Mouse (Mus musculus) yolk sac, embryonic 10.5 days (tissue): ENCODE data around the gene Engase.
A peak's percentile ranks its signal among the peaks of the same experiment; 100 is the strongest.

Experiments used
- DNase-seq: peaks from one replicate; pipeline ENCODE4 v3.0.0-alpha.2; 2017; ENCODE audit warnings: low spot score

Engase gene

DNA sequence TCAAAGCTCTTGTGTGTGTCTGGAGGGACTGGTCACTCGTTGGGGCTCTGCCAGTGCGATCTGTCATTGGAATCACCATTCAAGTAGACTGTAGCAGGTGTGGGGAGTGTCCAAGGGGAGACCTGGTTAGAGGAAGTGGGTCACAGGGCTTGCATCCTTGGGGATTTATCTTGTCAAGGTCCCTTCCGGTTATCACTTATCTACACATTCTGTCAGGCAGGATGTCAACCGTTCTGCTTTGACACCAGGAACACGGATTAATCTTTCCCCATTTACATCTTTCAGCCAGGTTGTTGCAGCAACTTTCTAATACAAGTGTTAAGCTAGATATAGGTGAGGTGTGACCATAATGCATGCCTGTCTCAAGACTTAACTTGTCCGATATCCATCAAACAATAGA is 20.8 kb upstream of the Engase start:
- no peak for DNase-seq

DNA sequence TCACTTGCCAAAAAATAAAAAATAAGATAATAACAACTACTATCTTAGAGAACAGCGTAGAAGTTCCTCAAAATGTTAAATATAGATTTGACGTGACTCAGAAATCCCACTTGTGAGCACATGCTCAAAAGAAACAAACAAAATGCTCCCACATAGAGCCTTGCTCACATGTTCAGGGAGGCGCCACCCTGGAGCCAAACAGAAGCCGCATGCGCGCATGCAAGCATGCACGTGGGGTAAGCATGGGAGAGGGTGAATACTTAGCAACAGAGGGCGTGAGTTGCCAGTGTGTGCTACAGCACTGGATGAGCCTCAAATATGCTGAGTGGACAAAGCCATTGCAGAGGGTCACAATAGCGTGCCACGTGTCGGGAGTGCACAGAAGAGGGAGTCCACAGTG is 19.7 kb upstream of the Engase start:
- no peak for DNase-seq

DNA sequence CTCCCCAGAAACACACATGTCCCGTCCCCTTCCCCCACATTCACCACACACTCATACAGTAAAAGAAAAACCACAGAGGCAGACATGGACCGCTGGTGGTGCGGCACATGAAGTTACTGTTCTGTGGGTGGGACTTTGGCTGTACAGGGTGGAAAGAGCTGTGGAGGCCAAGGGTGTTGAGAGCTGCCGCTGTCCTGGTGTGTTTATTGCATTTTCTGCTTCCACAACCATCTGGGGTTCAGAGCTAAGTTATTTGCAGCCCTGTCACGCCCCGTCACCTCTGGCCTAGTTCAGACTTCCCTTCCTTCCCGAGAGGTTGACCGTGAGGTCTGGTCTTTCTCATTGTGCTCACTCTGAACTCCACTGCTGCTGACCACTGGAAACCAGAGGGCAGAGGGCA is 17.6 kb upstream of the Engase start:
- DNase-seq: peak; percentile 71

DNA sequence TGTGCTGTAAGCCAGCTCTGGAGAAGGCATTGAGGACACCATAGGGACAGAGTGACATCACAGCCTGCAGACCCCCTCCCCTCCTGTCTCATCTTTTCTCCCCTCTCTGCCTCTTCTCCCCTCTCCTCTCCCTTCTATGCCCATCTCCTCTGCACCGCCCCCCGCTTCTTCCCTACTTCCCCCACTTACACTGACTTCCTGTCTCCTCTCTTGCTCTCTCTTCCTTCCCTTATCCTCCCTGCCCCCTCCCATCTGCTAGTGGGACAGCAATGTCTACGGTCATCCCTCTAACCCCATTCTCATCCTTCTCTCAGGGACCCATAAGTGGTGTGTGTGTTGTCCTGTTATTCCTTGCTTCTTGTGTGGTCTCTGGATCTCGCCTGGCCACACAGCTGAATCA is 17.1 kb upstream of the Engase start:
- DNase-seq: no peak

DNA sequence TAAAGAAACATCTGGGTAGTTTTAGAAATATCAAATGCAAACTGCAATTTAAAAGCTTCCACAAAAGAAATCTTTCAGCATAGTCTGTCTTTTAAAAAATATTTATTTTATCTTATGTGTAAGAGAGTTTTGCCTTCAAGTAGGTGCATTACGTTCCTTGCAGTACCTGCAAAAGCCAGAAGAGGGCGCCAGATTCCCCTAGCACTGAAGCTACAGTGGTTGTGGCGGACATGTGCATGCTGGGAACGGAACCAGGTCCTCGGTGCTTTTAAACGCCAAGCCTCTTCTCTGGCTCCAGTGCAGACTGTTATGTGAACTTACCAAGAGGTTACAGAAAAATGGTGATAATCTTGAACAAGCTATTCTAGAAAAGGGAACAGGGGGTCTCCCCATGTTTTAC is 16.3 kb upstream of the Engase start:
- no peak for DNase-seq

DNA sequence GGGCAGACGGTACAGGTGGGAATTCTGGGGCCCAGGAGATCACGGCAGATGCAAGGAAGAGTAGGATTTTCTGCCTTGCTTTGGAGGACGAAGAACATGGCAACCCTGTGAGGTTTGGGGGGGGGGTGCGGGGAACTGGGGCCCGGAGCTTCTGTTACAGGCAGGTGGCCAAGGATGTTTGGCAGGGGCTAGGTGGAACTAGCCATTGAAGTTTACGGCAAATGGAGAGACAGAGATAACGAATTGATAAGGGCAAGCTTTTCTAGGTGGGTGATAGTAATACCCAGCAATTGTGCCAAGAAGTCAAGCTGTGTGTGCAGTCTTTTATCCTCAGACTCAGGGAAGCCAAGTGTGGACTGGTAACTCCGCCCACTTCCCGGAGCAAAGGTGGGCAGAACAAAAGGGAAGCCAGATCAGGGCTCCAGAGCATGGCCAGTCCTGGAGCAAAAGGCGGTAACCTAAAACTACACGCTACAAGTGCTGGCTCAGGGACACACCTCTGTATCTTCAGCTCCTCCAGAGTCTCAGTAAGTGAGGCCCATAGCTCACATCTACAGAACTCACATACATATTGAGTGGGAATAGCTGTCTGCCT is 9.1 kb upstream of the Engase start:
- DNase-seq: no peak

DNA sequence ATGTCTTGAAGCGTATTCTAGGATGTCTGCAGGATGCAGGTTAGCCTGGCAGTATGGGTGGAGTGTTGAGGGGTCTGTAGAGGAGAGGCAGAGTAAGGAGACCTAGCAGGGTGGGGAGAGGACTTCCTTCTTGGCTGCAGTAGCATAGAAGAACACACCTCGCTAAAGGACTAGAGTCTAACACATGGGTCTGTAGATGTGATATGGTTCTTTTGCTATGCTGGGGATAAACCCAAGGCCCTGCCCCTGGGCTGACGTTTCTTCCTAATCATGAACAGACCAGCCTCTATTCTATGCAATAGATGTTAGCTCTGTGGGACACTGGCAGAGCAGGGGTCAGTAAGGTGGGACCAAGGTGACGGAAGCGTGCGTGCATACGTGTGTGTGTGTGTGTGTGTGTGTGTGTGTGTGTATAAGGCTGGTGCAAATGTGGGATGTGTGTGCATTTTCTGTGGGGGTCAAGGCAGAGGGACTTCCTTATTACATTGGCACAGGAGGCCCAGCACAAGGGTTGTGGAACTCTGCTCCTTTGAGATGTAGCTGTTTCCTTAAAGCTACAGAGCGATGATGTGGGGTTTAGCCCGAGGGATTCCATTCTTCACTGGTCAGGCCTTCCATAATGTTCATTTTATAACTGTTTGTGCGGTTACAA is 7.0 kb upstream of the Engase start:
- DNase-seq: no peak

DNA sequence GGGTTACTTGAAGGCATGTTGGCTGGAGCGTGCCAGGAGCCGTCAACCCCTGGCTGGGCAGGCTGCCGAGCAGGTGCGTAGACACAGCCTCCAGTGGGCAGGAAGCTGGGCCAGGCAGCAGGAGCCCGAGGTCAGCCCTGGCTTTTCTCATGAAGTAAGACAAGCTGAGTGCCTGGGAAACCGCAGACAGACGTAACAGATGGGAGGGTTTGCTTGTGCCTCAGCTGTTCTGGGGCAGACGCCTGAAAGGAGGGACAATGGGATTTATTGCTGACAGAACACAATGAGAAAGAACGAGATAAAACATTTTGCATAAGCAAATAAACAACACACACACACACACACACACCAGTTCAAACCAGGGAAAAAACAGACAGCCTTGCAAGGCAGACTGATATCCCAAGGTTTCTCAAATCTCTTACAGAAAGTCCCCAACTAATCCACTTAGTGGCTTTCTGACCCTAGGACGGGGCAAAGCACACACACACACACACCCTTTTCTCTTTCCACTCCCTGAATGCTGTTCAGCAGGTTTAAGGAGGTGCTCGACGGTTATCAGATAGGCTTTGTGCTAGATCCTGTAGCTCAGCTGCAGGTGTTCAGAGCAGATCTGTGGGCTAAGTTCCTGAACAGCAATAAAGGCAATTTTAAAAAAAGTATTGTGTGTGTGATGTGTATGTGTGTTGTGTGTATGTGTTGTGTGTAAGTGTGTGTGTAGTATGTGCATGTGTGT is 6.2 kb upstream of the Engase start:
- peak; percentile 38 for DNase-seq

DNA sequence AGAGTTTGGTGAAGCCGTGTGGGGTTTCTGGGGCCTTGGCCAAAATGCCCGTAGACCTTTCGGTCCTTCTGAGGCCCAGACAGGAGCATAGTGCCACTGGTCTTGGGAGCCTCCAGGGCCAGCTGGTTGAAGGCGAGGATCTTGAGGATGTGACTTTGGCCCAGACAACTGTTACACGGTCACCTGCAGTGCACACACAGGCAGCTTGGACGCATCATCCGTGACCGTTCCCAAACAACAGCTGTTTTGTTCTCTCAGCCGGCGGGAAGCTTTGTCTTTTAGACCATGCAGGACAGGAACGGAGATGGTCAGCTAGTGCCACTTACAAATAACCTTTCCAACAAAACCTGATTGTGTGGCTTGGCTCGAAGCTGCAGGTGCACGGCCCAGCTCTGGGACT is 5.0 kb upstream of the Engase start:
- DNase-seq: no peak

DNA sequence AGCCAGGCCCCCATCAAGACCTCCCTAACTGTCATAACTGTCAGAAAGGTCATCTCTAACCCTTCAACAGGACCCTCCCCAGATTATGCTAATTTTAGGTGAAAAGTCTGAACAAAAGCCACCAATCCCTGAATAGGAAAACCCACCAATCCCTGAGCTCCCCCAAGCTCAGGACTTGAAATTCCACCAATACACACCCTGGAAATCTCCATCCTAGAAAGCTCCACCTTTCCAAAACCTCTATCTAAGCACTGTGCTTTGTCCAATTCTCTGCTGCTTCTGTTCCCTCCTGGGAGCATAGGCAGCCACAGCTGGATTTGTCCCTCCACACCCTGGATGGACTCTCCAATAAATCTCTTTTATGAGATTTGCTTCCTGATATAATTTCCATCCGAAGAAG is 3.5 kb upstream of the Engase start:
- DNase-seq: no peak

DNA sequence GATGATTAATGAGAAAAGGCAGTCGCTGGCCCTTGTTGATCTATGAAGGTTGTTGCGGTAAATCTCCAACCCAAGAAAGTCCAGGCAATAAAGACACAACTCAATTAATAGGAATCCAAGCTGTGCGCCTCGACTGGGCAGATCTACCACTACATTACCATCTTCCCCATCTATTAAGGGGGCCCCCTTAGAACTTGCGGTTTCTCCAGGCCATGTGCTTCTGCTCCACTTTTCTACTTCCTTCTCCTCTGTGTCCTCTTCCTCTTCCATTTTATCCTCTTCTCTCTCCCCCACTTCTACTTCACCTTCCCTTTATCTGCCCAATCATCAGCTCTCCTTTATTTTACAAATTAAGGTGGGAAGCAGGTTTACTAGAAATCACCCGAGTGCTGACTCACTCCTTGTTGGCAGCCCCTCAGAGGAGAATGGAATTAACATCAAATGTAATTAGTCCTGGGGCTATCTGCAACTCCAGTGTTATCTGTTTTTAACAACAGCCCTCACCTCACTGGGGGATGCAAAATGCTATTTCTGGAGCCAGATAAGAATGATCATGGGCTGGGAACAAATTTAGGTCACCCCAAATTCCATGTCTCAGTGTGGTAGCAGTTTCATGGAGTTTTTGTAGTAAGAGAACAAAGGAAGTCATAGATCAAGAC is 2.7 kb upstream of the Engase start:
- DNase-seq: no peak

DNA sequence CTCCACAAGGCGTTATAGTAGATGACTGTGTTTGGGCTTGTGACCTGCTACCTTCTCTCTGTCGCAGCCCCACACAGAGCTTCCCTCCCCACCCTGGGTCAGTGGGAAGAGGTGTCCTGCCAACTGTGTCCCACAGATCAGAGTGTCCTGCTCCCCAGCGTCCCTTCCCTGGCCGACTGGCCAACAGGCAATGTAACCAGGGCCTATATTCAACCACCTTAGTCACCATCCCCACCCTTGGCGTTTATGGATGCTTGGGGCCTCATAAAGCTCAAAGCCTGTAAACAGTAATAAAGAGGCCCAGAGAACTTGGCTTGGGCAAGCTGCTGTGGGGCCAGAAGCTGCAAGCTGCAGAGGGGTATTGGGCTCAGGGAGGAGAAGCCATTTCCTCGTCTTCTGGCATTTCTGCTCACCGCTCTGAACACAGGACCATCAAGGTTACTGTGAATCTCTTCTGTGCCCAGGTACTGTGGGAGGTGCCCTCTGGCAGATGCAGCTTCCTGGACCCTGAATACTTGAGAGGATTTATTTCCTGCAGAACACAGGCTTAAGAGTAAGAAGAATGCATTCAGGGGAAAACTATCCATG is 1.0 kb upstream of the Engase start:
- DNase-seq: no peak

DNA sequence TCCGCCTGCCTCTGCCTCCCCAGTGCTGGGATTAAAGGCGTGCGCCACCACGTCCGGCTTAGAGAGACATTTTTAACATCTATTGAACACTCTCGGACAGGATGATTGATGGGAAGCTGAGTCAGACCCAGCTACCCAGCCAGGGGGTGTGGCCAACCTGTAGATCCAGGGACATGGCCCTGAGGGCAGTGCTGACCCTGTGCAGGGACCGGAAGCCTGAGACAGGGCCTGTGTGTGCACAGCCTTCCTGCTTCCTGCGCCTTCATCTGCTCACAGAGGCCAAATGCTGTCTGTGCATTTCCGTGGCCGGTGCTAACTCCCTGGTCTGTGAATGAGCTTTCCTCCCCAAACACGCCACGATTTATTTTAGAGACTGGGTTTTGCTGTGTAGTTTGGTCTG is 3.1 kb downstream of the Engase start:
- DNase-seq: peak; percentile 20

DNA sequence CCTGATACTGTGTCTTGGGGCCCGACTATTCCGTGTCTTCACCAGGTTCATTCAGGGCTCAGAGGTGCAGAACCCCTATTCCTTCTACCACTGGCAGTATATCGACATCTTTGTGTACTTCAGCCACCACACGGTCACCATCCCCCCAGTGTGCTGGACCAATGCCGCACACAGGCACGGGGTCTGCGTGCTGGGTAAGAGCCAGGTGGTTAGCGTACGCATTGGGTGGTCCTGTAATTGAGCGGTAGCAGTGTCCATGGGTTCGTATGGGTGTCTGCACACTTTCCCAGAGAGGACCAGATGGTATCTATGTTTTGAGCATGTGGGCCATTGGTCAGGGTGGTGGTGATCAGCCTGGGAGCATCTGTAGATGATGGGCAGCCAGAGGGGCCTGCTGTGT is 4.6 kb downstream of the Engase start:
- no peak for DNase-seq

DNA sequence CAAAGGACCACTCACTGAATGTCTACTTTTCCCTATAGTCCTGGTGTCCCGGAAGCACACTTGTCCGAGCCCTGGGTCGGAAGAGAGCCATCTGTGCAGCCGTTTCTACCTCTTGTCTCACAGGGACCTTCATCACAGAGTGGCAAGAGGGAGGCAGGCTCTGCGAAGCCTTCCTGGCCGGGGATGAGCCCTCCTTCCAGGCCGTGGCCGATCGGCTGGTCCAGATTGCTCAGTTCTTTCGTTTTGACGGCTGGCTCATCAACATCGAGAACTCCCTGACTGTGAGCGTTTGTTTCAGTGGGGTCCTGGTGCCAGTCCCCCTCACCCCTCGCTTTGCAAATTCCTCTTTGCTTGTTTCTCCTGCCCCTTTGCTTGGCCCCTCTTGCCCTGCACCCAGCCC is 5.1 kb downstream of the Engase start:
- no peak for DNase-seq

DNA sequence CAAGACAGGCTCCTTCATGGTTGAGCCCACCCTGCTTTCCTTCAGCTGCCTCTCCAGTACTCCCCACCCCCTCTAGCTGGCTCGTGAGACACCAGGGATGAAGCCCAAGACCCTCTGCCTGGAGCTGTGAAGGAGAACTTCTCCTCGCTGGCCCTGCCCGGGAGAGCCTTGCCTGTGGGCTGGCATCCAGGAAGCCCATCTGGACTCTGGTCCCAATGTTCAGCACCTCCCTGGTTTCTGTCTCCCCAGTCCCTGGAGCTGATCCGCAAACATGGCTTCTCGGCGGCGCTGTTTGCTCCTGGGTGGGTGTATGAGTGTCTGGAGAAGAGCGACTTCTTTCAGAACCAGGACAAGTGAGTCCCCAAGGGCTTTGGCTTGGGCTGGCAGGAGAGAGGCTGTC is 7.5 kb downstream of the Engase start:
- no peak for DNase-seq

DNA sequence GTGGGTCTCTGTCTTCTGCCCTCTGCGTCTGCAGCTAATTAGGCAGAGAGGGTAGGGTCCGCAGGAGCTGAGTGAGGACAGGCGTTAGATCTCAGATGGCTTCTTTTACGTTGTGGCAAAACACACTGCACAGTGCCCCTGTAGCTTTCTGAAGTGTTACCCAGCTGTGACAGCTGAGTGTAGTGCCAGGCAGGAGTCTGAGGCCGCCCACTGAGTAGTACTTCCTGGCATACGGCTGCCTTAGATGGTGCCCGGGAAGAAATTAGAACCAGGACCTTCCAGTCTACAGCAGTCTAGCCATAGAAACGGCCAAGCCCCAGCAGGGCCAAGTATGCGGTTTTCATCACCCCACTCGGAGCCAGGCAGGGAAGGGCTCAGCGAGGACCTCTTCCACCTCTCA is 8.7 kb downstream of the Engase start:
- no peak for DNase-seq

DNA sequence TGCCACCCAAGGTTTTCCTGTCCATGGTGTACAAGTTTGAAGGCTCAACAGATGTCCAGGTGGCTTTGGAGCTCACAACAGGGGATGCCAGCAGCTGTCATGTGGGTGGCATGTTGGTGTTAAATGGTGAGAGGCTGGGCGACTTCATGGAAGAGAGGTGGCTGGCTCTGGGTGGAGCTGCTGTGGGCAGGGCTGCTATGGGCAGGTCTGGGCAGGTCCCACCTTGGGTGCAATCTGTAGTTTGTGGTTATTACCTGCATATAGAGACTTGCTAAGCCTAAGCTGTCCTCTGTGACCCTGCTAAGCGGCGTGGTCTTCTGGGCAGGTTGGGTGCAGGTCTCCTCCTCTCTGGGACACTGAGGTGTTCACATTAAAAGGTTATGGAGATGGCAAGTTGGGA is 9.2 kb downstream of the Engase start:
- no peak for DNase-seq

DNA sequence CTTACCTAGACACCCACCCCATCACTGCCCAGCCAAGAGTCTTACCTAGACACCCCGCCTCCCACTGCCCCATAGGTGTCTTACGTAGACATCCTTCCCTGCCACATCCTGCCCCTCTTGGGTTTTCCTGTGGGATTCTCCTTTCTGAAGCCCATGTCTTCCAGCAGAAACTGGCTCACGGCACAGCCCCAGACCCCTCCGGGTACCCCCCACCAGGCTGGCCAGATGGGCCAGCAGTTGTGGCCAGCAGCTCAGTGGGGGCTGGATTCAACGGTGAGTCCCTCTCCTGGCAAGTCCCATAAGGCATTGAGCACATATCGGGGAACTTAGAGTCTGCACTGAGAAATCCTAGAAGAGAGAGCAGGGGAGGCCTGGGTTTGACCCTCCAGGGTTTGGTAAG is 9.7 kb downstream of the Engase start:
- DNase-seq: no peak

DNA sequence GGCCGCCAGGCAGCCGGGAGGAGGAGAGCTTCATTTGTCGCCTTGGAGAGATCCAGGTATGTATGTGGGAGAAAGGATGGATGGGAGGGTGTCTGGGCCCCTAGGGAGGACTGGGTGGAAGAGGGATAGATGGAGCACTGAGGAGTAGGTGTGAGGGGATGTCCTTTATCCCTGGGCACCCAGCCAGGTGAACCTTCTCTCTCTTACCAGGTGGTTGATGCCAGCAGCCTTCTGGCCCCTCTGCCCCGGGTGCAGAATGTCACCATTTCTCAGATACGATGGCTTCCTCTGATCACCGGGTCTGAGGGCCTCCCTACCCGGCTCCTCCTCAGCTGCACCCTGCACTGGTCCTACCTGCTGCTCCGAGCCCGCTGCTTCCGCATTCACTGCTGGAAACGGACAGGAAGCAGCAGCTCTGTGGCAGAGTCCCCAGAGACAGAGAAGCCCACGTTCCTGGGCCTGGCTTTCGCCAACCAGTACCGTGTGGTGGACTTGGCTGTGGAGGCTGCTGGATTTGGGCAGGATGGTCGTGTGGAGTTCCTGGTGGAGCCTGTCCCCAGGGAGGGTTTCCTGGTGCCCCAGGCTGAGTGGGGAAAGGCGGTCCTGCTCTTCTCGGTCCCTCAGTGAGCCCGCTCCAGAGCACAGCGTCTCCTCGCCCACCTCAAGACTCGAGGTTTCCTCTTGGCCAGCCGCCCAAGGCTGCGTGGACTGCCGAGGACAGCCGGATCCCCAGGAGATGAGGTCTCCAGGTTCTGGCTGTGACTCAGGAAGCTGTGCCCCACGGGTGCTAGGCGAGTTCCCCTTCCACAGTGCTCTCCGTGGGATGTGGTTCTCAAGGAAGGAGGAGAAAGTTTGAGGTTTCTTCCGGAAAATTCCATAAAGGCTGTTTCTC is 10.5 kb downstream of the Engase start:
- DNase-seq: no peak

DNA sequence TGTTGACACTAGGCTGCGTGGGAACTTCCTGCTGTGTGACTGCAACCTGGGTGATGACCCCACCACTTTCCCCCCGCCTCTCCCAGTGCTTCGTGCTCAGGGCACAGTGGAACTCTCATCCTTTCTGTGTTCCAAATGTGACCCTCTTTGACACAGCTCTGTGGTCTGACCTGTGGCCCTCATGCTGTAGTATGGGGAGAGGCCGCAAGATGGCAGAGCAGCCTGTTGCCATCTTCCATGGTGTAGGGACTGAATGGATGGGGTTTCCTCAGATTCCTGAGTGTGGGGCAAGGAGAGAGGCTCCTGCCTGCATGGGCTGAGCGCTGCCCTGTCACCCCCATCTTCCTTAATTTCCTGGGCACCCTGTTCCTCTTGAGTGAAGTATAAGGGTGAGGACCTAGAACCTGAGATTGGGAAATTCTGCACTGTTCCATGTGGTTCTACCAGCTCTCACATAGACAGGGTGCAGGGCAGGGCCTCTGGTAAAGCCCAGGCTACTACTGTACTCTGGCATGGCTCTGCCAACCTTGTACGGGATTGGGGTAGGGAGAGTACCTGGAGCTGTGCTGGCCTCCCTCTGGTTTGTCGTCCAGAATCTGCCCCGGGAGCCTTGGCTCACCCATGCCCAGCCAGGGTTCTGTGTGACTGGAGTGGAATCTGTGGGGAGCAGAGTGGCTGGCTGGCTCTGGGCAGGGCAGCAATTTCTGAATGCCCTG is 11.7 kb downstream of the Engase start:
- no peak for DNase-seq
